Mouse (Mus musculus) liver, embryonic 16.5 days (tissue): ENCODE results near the gene Myct1. TPM values are rescaled to one million over a fixed set of nuclear protein-coding genes. Genes with fewer than 3 reads are reported as not detected.

Source experiments
- ATAC-seq: fragments of 200-750 bp; cut with Nextera tagmentation; 2 replicates; pipeline ENCODE4 v1.8.0; 2017; ENCODE audit warnings: low read depth, mild to moderate bottlenecking, moderate number of reproducible peaks, moderate library complexity
- H3K27ac ChIP-seq: fragments of 300-500 bp; sonication (generic); 2 replicates; pipeline ENCODE4 v1.5.1; 2014; ENCODE audit warnings: mild to moderate bottlenecking, low read length
- H3K27me3 ChIP-seq: fragments of 300-500 bp; sonication (generic); 2 replicates; pipeline ENCODE4 v1.6.1; 2014; ENCODE audit warnings: low read depth, low read length, mixed read lengths; ENCODE audit not compliant: control insufficient read depth, insufficient read depth
- H3K36me3 ChIP-seq: fragments of 300-500 bp; sonication (generic); 2 replicates; pipeline ENCODE4 v1.6.1; 2014; ENCODE audit warnings: mild to moderate bottlenecking; ENCODE audit not compliant: control insufficient read depth, insufficient read depth
- H3K4me1 ChIP-seq: fragments of 300-500 bp; sonication (generic); 2 replicates; pipeline ENCODE4 v1.6.1; 2014; ENCODE audit warnings: low read depth, low read length, mixed read lengths; ENCODE audit not compliant: control insufficient read depth
- H3K4me2 ChIP-seq: fragments of 300-500 bp; sonication (generic); 2 replicates; pipeline ENCODE4 v1.6.1; 2014; ENCODE audit warnings: low read depth, low read length, mixed read lengths
- H3K4me3 ChIP-seq: fragments of 300-500 bp; sonication (generic); 2 replicates; pipeline ENCODE4 v1.5.1; 2014; ENCODE audit warnings: low read depth, mild to moderate bottlenecking, low read length
- H3K9ac ChIP-seq: fragments of 300-500 bp; sonication (generic); 2 replicates; pipeline ENCODE4 v1.6.1; 2014; ENCODE audit warnings: low read depth, low read length
- H3K9me3 ChIP-seq: fragments of 300-500 bp; sonication (generic); replicated peaks from 2 replicates; pipeline ENCODE4 v1.6.1; 2016; ENCODE audit warnings: low read length; ENCODE audit not compliant: control insufficient read depth
- WGBS: fragments of 180-500 bp; shearing (Covaris S2); extraction: QIAGEN DNeasy Blood & Tissue Kit; methylation state at CpG from one replicate; pipeline ENCODE4 v1.1.7; 2014; ENCODE audit not compliant: insufficient replicate concordance; 5-methylcytosine and 5-hydroxymethylcytosine counted together
- polyA plus RNA-seq: library from polyadenylated mRNA; unstranded; fragments of >200 nt; fragmentation: Nextera tagmentation; extraction: Ambion mirVana; gene quantifications from 2 replicates; pipeline ENCODE4 v1.2.1, GENCODE M21; 2015

The Myct1 gene
- polyA plus RNA-seq, 1 experiment from 2014 or later, result 2.0 TPM

- H3K4me1 ChIP-seq, result no peaks in the 10 kb centered on the region
- no peak overlapping the region for H3K9ac ChIP-seq
- no peak overlapping the region for H3K27ac ChIP-seq
- H3K9me3 ChIP-seq, result no peaks in the 10 kb centered on the region
- no peak for ATAC-seq
- no peaks in the 10 kb centered on the region for H3K36me3 ChIP-seq
- WGBS, result 59% methylated on average over 4 of the region's 4 CpGs
- no peak overlapping the region for H3K4me2 ChIP-seq
- H3K27me3 ChIP-seq, result no peaks in the 10 kb centered on the region
- no peak overlapping the region for H3K4me3 ChIP-seq
These were observed 33.0 kb upstream of the Myct1 start for GRCm38 (mm10) chr10:5560526-5560925.

DNA sequence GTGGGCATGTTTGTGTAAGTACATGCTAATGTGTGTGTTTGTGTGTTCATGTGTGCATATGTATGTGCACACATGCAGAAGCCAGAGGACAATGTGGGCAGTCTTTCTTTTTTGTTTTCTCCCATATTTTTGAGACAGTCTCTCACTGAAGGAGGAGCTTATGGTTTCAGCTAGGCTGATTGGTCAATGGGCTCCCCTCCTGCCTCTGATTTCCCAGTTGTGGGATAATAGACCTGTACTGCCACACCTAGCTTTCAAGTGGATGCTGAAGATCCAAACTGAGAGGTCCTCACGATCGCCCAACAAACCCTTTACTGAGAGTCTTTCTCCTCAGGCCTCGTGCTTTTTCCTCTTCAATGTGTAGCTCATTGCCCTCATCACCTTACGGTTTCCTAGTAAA is 31.9 kb upstream of the Myct1 start:
- 66% methylated on average over 4 of the region's 4 CpGs for WGBS
- no peak overlapping the region for H3K9ac ChIP-seq
- no peak for ATAC-seq

GRCm38 (mm10) chr10:5568991-5569390 is 24.6 kb upstream of the Myct1 start:
- WGBS, result 72% methylated on average over 4 of the region's 4 CpGs

More for the DNA sequence above, 31.9 kb upstream of the Myct1 start:
- H3K27ac ChIP-seq, result no peak overlapping the region
- H3K4me2 ChIP-seq, result no peak overlapping the region
- no peaks in the 10 kb centered on the region for H3K27me3 ChIP-seq
- no peak overlapping the region for H3K4me3 ChIP-seq
- no peaks in the 10 kb centered on the region for H3K4me1 ChIP-seq
- no peaks in the 10 kb centered on the region for H3K9me3 ChIP-seq
- H3K36me3 ChIP-seq, result no peaks in the 10 kb centered on the region

DNA sequence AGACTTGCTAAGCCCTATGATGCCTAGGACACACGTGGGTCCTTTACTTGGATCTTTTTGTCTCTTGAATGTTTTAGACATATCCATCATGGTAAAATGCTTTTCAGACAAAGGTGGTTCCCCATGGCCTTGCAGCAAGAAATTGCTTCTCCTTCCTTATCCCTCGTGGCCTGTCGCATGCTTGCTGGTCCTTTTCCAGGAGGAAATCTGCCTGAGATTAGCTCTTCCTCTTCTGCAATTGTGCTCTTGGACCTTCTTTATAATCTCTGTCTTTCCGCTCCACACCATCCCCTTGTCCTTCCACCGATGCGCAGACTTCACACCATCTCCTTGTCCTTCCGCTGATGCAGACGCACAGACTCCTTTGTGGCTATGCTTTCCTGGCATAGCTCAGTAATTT is 23.5 kb upstream of the Myct1 start:
- H3K9ac ChIP-seq, result no peak overlapping the region
- no peaks in the 10 kb centered on the region for H3K36me3 ChIP-seq
- no peak overlapping the region for H3K4me2 ChIP-seq
- H3K27me3 ChIP-seq, result no peaks in the 10 kb centered on the region
- H3K4me1 ChIP-seq, result no peaks in the 10 kb centered on the region
- H3K27ac ChIP-seq, result no peak overlapping the region
- 59% methylated on average over 8 of the region's 8 CpGs for WGBS
- no peak overlapping the region for H3K4me3 ChIP-seq
- no peak for ATAC-seq
- H3K9me3 ChIP-seq, result no peaks in the 10 kb centered on the region

More at GRCm38 (mm10) chr10:5568991-5569390, 24.6 kb upstream of the Myct1 start:
- H3K27me3 ChIP-seq, result no peaks in the 10 kb centered on the region
- H3K4me2 ChIP-seq, result no peak overlapping the region
- no peak overlapping the region for H3K27ac ChIP-seq
- no peak overlapping the region for H3K9ac ChIP-seq
- no peaks in the 10 kb centered on the region for H3K36me3 ChIP-seq
- H3K4me1 ChIP-seq, result no peaks in the 10 kb centered on the region
- ATAC-seq, result no peak
- no peak overlapping the region for H3K4me3 ChIP-seq
- no peaks in the 10 kb centered on the region for H3K9me3 ChIP-seq

- Histone ChIP-seq H3K9ac (no peak overlapping the region), H3K4me3 (no peak overlapping the region), H3K4me1 (no peaks in the 10 kb centered on the region), H3K9me3 (no peaks in the 10 kb centered on the region), H3K36me3 (no peaks in the 10 kb centered on the region), H3K27ac (no peak overlapping the region), H3K27me3 (no peaks in the 10 kb centered on the region), H3K4me2 (no peak overlapping the region)
- ATAC-seq, result no peak
- 45% methylated on average over 5 of the region's 5 CpGs for WGBS
These were observed 22.2 kb upstream of the Myct1 start for GRCm38 (mm10) chr10:5571332-5571731.

DNA sequence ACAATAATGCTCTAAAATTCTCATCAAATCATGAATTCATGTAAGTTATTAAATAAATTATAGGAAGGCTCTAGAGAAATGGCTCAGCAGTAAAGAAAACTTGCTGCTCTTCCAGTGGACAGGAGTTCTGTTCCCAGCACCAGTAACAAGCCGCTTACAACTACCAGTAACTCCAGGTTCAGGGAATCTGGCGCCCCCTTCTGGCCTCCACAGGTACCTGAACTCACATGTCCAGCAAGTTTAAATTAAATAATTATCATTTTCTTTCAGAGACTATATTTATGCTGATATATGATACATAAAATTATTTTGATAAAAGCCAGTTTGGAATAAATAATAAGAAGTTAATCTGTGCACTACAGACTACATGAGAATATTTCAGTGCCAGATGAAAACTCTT is 20.2 kb upstream of the Myct1 start:
- no peak for ATAC-seq
- 49% methylated on average over 2 of the region's 2 CpGs for WGBS
- H3K9me3 ChIP-seq, result no peaks in the 10 kb centered on the region

GRCm38 (mm10) chr10:5591061-5591460 is 2.5 kb upstream of the Myct1 start:
- Histone ChIP-seq H3K9ac (no peak overlapping the region), H3K36me3 (no peaks in the 10 kb centered on the region), H3K4me1 (no peaks in the 10 kb centered on the region), H3K27me3 (no peaks in the 10 kb centered on the region), H3K4me3 (no peak overlapping the region), H3K4me2 (no peak overlapping the region), H3K27ac (no peak overlapping the region), H3K9me3 (no peaks in the 10 kb centered on the region)
- WGBS, result 56% methylated on average over 2 of the region's 2 CpGs
- no peak for ATAC-seq

More for the DNA sequence above, 20.2 kb upstream of the Myct1 start:
- no peaks in the 10 kb centered on the region for H3K36me3 ChIP-seq
- no peak overlapping the region for H3K4me2 ChIP-seq
- H3K4me3 ChIP-seq, result no peak overlapping the region
- H3K27ac ChIP-seq, result no peak overlapping the region
- no peak overlapping the region for H3K9ac ChIP-seq
- no peaks in the 10 kb centered on the region for H3K4me1 ChIP-seq
- H3K27me3 ChIP-seq, result no peaks in the 10 kb centered on the region

DNA sequence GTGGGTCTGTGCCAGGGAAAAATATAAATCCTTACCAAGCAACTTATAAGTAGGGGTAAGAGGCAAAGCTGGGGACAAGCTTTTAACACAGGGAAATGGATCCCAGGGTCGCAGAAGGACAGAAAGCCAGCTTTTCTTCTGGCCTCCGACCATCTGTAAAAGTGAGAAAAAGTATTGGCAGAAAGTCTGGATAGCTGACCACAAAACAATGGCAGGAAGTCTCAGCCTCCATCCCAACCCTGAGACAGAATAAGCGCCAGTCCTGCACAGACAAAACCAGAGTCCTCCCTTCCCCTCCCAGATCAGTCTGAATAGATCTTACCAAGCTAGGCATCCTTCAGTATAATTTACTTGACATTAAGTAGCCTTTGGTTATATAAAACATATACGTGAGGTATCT is 1.6 kb upstream of the Myct1 start:
- no peaks in the 10 kb centered on the region for H3K27me3 ChIP-seq
- H3K4me2 ChIP-seq, result no peak overlapping the region
- H3K9me3 ChIP-seq, result no peaks in the 10 kb centered on the region
- no peak overlapping the region for H3K27ac ChIP-seq
- no peaks in the 10 kb centered on the region for H3K36me3 ChIP-seq
- no peak overlapping the region for H3K4me3 ChIP-seq
- ATAC-seq, result no peak
- no peak overlapping the region for H3K9ac ChIP-seq
- H3K4me1 ChIP-seq, result no peaks in the 10 kb centered on the region
- 36% methylated on average over 4 of the region's 4 CpGs for WGBS

DNA sequence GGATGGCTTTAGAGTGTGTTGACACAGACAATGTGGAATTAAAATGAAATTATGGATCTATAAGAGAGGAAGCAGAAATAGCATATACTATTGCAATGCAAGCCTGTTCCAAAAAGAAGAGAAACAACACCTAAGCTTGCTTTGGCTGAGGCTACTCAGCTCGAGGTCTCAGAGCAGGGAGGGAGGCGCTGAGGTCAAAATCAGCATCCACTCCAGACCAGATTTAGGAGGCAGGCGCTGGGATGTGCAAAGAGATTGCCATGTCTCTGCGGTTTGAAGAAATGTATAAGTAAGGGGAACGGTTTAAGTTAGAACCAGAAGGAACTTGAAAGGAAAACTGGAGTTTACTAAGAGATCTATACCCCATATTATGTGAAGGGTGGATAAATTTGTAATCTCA is 882 bp downstream of the Myct1 start:
- H3K4me3 ChIP-seq, result no peak overlapping the region
- no peaks in the 10 kb centered on the region for H3K9me3 ChIP-seq
- H3K27ac ChIP-seq, result no peak overlapping the region
- no peak overlapping the region for H3K4me2 ChIP-seq
- H3K27me3 ChIP-seq, result no peaks in the 10 kb centered on the region
- no peak overlapping the region for H3K9ac ChIP-seq
- no peak for ATAC-seq
- no peaks in the 10 kb centered on the region for H3K36me3 ChIP-seq
- no peaks in the 10 kb centered on the region for H3K4me1 ChIP-seq
- 29% methylated on average over 5 of the region's 5 CpGs for WGBS

- ATAC-seq, result no peak
- no peak overlapping the region for H3K4me3 ChIP-seq
- no peaks in the 10 kb centered on the region for H3K27me3 ChIP-seq
- 20% methylated on average over 6 of the region's 6 CpGs for WGBS
- H3K4me2 ChIP-seq, result no peak overlapping the region
- H3K9ac ChIP-seq, result no peak overlapping the region
- H3K9me3 ChIP-seq, result no peaks in the 10 kb centered on the region
- no peaks in the 10 kb centered on the region for H3K36me3 ChIP-seq
- no peak overlapping the region for H3K27ac ChIP-seq
- no peaks in the 10 kb centered on the region for H3K4me1 ChIP-seq
These were observed 3.0 kb downstream of the Myct1 start for GRCm38 (mm10) chr10:5596559-5596958.
